Mouse (Mus musculus) C2C12 (cell line): Measurements from ENCODE around the gene Ip6k3. TPM values are rescaled to one million over a fixed set of nuclear protein-coding genes. Genes with fewer than 3 reads are reported as not detected.

ENCODE experiments used
- H3K27me3 ChIP-seq: one replicate; pipeline ENCODE4 v1.6.1; 2011; ENCODE audit not compliant: control insufficient read depth, insufficient read depth, insufficient read length
- H3K36me3 ChIP-seq: one replicate; pipeline ENCODE4 v1.6.1; 2011; ENCODE audit not compliant: control insufficient read depth, insufficient read depth
- H3K4me3 ChIP-seq: one replicate; pipeline ENCODE4 v1.5.1; 2011; ENCODE audit warnings: mild to moderate bottlenecking, control low read depth; ENCODE audit not compliant: poor library complexity, insufficient read depth, severe bottlenecking
- H3K79me2 ChIP-seq: one replicate; pipeline ENCODE4 v1.6.1; 2011; ENCODE audit not compliant: control insufficient read depth, insufficient read depth
- H3K79me3 ChIP-seq: one replicate; pipeline ENCODE4 v1.6.1; 2011; ENCODE audit warnings: low read depth, control low read depth
- H3ac ChIP-seq: one replicate; pipeline ENCODE3; 2011; ENCODE audit warnings: low read depth; ENCODE audit not compliant: control insufficient read depth, insufficient read length
- CEBPB ChIP-seq: IDR thresholded peaks from one replicate; pipeline ENCODE4 v1.6.1; 2011; ENCODE audit warnings: low read depth, mild to moderate bottlenecking, control low read depth, moderate library complexity
- CTCF ChIP-seq: IDR thresholded peaks from one replicate; pipeline ENCODE4 v1.5.1; 2011; ENCODE audit not compliant: control insufficient read depth, insufficient read depth, insufficient read length
- FOSL1 ChIP-seq: IDR thresholded peaks from one replicate; pipeline ENCODE4 v1.8.0; 2011; ENCODE audit warnings: mild to moderate bottlenecking, low read length; ENCODE audit not compliant: poor library complexity, insufficient read depth, severe bottlenecking
- MAX ChIP-seq: IDR thresholded peaks from one replicate; pipeline ENCODE4 v1.6.1; 2011; ENCODE audit warnings: mild to moderate bottlenecking, control low read depth
- MYOD1 ChIP-seq: IDR thresholded peaks from one replicate; pipeline ENCODE4 v1.6.1; 2011; ENCODE audit warnings: low read depth; ENCODE audit not compliant: control insufficient read depth, insufficient read length
- MYOG ChIP-seq: IDR thresholded peaks from one replicate; pipeline ENCODE4 v1.6.1; 2011; ENCODE audit not compliant: control insufficient read depth, insufficient read length; ENCODE audit errors: extremely low read depth
- USF1 ChIP-seq: IDR thresholded peaks from one replicate; pipeline ENCODE4 v1.6.1; 2011; ENCODE audit warnings: low read depth, mild to moderate bottlenecking, control low read depth, moderate library complexity
- polyA plus RNA-seq: library from polyadenylated mRNA; unstranded; fragments of >200 nt; fragmentation: generic; extraction: Trizol; gene quantifications from one replicate; pipeline ENCODE4 v1.2.1, GENCODE M21; 2012; ENCODE audit warnings: missing spikeins

Ip6k3 gene
- polyA plus RNA-seq, 1 experiment = 0.08 TPM

GRCm38 (mm10) chr17:27128189-27128588, 39.4 kb downstream of the Ip6k3 start:
- Histone ChIP-seq H3K4me3 (no peak overlapping the region), H3K79me2 (peaks cover 80% of the 10 kb centered on the region), H3K79me3 (peaks cover 40% of the 10 kb centered on the region), H3K36me3 (peaks cover 28% of the 10 kb centered on the region), H3ac (no peak overlapping the region), H3K27me3 (no peaks in the 10 kb centered on the region)
- no peak for TF ChIP-seq FOSL1

DNA sequence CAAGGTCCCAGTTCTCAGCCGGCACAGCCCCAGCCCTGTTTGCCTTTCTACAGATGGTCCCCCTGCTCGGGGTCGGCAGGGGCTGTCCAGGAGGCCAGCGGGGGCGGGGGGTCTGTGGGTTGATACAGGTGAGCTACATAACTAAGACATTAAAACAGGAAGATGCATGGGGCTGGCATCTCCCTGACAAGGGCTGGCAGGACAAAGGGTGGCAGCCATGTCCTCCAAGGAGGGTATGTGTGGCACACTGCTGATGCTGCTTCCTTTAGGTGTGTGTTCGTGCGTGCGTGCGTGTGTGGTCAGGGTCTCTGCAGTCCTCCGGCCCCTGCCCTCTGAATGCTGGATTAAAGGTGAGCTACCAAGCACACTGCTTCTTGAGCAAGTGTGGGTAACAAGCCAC, 40.6 kb downstream of the Ip6k3 start:
- peaks cover 28% of the 10 kb centered on the region for H3K79me3 ChIP-seq
- peaks cover 68% of the 10 kb centered on the region for H3K79me2 ChIP-seq
- no peaks in the 10 kb centered on the region for H3K27me3 ChIP-seq
- TF ChIP-seq MAX (no peak), FOSL1 (no peak), MYOG (no peak), USF1 (no peak), CTCF (no peak), CEBPB (no peak)
- H3K36me3 ChIP-seq = peaks cover 41% of the 10 kb centered on the region
- H3ac ChIP-seq = no peak overlapping the region
- H3K4me3 ChIP-seq = no peak overlapping the region

- H3ac ChIP-seq = no peak overlapping the region
- H3K27me3 ChIP-seq = no peaks in the 10 kb centered on the region
- peaks cover 51% of the 10 kb centered on the region for H3K36me3 ChIP-seq
- no peak overlapping the region for H3K4me3 ChIP-seq
- H3K79me3 ChIP-seq = peaks cover 28% of the 10 kb centered on the region
- TF ChIP-seq MYOD1 (no peak), CTCF (no peak), CEBPB (no peak), MYOG (no peak), FOSL1 (no peak), USF1 (no peak), MAX (no peak)
- H3K79me2 ChIP-seq = peaks cover 56% of the 10 kb centered on the region
Observed at GRCm38 (mm10) chr17:27125669-27126202, 41.9 kb downstream of the Ip6k3 start.

GRCm38 (mm10) chr17:27125185-27125584, 42.4 kb downstream of the Ip6k3 start:
- H3K79me2 ChIP-seq = peaks cover 51% of the 10 kb centered on the region
- no peak overlapping the region for H3K4me3 ChIP-seq
- H3ac ChIP-seq = no peak overlapping the region
- no peaks in the 10 kb centered on the region for H3K27me3 ChIP-seq
- H3K79me3 ChIP-seq = peaks cover 23% of the 10 kb centered on the region
- TF ChIP-seq MYOG (no peak), FOSL1 (no peak), MYOD1 (no peak), CEBPB (no peak), CTCF (peak; percentile 94)
- H3K36me3 ChIP-seq = peaks cover 53% of the 10 kb centered on the region

DNA sequence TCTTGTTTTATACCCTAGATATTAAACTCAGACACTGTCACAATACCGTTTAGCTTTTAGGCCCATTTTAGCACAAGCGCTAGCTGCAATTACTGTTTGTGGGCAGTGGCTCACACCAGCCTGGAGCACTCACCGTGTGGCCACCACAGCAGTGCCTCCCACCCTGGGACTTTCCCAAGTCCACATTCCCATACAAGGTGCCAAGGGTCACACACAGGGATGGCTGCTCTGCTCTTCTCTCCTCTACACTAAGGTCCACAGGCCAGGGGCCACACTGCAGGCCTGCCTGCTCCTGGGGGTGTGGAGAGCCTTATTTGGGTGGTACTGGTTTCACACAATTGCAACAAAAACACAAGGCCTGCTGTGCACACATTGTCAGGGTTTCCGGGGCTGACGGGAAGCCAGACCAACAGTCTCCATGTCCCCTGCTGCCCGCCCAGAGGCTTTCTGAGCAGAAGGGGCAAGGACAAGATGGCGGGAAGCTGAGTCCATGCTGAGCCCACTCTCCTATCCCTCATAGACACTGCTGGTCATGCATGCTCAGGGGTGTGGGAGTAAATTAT, 43.7 kb downstream of the Ip6k3 start:
- Histone ChIP-seq H3K4me3 (no peak overlapping the region), H3K36me3 (peaks cover 62% of the 10 kb centered on the region), H3K79me3 (peaks cover 11% of the 10 kb centered on the region), H3ac (no peak overlapping the region), H3K79me2 (peaks cover 38% of the 10 kb centered on the region), H3K27me3 (no peaks in the 10 kb centered on the region)
- TF ChIP-seq MYOD1 = no peak
- TF ChIP-seq FOSL1 = no peak
- TF ChIP-seq MYOG = no peak
- TF ChIP-seq MAX = no peak
- no peak for TF ChIP-seq CEBPB
- no peak for TF ChIP-seq USF1
- TF ChIP-seq CTCF = no peak

DNA sequence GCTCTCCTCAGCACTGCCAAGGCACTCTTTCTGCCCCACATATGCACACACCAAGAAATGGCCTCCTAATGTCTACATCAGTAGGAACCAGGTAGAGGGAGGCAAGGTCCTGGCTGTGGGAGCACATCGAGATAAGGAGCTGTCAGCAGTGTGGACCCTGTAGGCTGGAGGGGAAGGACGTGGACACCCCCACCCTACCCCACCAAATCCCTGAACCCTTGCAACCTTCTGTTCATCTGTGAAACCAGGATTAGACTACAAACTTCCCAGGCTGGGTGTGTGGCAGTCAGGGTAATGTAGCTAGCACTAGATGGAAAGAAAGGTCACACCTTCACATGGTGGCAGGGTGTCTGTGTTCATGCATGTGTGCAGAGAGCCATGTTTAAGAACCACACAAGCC, 44.5 kb downstream of the Ip6k3 start:
- Histone ChIP-seq H3K27me3 (no peaks in the 10 kb centered on the region), H3K79me3 (peaks cover 10% of the 10 kb centered on the region), H3K4me3 (no peak overlapping the region), H3ac (no peak overlapping the region), H3K79me2 (peaks cover 30% of the 10 kb centered on the region), H3K36me3 (peaks cover 66% of the 10 kb centered on the region)
- no peak for TF ChIP-seq MYOD1
- TF ChIP-seq MYOG = no peak
- no peak for TF ChIP-seq USF1
- no peak for TF ChIP-seq FOSL1
- TF ChIP-seq CEBPB = no peak
- no peak for TF ChIP-seq CTCF
- no peak for TF ChIP-seq MAX
